Mouse (Mus musculus) liver, postnatal 0 days (tissue): ENCODE measurements around the gene Ikbip. TPM values are rescaled to one million over a fixed set of nuclear protein-coding genes. Genes with fewer than 3 reads are reported as not detected.

Experiments used
- ATAC-seq: fragments of 200-750 bp; cut with Nextera tagmentation; 2 replicates; pipeline ENCODE4 v1.8.0; 2017; ENCODE audit warnings: mild to moderate bottlenecking, moderate library complexity
- DNase-seq: peaks from one replicate; pipeline ENCODE4 v3.0.0-alpha.2; 2016
- H3K27ac ChIP-seq: fragments of 300-500 bp; sonication (generic); 2 replicates; pipeline ENCODE4 v1.5.1; 2014; ENCODE audit warnings: antibody characterized with exemption, moderate library complexity, mild to moderate bottlenecking, low read depth
- H3K27me3 ChIP-seq: fragments of 300-500 bp; sonication (generic); 2 replicates; pipeline ENCODE4 v1.6.1; 2014; ENCODE audit warnings: low read length, control low read depth, mixed read lengths; ENCODE audit not compliant: insufficient read depth
- H3K36me3 ChIP-seq: fragments of 300-500 bp; sonication (generic); replicated peaks from 2 replicates; pipeline ENCODE4 v1.6.1; 2014; ENCODE audit warnings: mild to moderate bottlenecking, control low read depth, low read length, moderate library complexity, mixed read lengths; ENCODE audit not compliant: insufficient read depth
- H3K4me1 ChIP-seq: fragments of 300-500 bp; sonication (generic); 2 replicates; pipeline ENCODE4 v1.6.1; 2014; ENCODE audit warnings: antibody characterized with exemption, mild to moderate bottlenecking, control low read depth; ENCODE audit not compliant: insufficient read depth
- H3K4me2 ChIP-seq: fragments of 300-500 bp; sonication (generic); 2 replicates; pipeline ENCODE4 v1.6.1; 2014; ENCODE audit warnings: low read depth, mild to moderate bottlenecking, low read length, moderate library complexity, mixed read lengths
- H3K4me3 ChIP-seq: fragments of 300-500 bp; sonication (generic); 2 replicates; pipeline ENCODE4 v1.5.1; 2014; ENCODE audit warnings: low read depth, low read length
- H3K9ac ChIP-seq: fragments of 300-500 bp; sonication (generic); replicated peaks from 2 replicates; pipeline ENCODE4 v1.6.1; 2014; ENCODE audit warnings: mild to moderate bottlenecking, moderate library complexity
- H3K9me3 ChIP-seq: fragments of 300-500 bp; sonication (generic); 2 replicates; pipeline ENCODE4 v1.6.1; 2016; ENCODE audit warnings: mild to moderate bottlenecking, control low read depth, low read length, mixed read lengths
- CTCF ChIP-seq: sonication (generic); IDR thresholded peaks from 2 replicates; pipeline ENCODE4 v1.5.1; 2016; ENCODE audit warnings: antibody characterized with exemption, low read depth
- EP300 ChIP-seq: IDR thresholded peaks from 2 replicates; pipeline ENCODE4 v1.6.1; 2016; ENCODE audit warnings: antibody characterized with exemption, low read depth, mild to moderate bottlenecking
- WGBS: fragments of 180-500 bp; shearing (Covaris S2); extraction: QIAGEN DNeasy Blood & Tissue Kit; methylation state at CpG from one replicate; pipeline ENCODE4 v1.1.7; 2014; ENCODE audit not compliant: insufficient replicate concordance; 5-methylcytosine and 5-hydroxymethylcytosine counted together
- polyA plus RNA-seq: library from polyadenylated mRNA; unstranded; fragments of >200 nt; fragmentation: Nextera tagmentation; extraction: Ambion mirVana; gene quantifications from 2 replicates; pipeline ENCODE4 v1.2.1, GENCODE M21; 2015

Ikbip gene
- polyA plus RNA-seq, 1 experiment from 2014 or later: 5.7 TPM

DNA sequence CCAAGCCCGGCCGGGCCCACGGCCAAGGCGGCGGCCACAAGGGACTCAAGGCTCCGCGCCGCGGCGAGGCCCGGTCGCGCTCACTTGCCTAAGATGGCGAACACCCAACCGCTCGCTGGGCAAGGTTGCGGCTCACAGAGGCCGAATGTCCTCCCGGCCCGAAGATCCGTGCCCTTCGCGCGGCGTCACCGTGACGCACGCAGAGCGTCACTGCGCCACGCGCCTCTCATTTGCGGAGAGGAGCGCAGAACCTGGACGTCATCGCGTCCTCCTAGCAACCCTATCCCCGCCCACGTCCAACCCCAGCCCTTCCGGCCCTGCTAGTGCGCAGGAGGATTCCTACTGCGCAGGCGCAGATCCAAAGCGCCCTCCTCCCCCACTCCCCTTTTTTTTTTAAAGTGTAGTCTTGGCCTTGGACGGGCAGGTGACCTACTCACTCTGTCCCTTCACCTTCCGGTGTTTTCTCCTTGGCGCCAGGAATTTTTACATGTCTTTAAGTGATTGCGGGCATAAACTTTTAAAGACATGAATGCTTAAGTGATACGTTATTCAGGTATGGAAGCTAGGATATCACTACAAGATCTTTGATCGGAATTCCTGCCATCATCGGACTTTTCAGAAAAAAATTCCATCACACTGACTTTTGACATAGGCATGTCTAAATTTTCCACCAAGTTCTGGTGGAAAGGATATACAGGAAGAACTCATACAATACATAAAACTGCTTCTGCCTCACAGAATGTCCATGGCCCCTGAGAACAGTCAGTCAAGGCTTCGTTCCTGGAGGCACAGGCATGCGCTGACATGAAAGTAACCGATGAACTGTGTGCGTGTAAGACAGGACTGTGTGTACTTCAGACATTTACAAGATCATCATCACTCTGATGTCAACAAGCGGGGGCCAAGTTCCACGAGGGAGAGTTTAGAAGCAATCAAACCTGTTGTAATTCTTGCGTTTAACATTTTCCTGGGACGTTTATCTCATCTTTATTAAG is 41.4 kb downstream of the Ikbip start, which contains the start of gene Slc25a3:
TSS of gene Slc25a3 (minus strand) at position 232 of the 995 bp plus-strand sequence.
- TF ChIP-seq EP300 (no peak), CTCF (no peak)
- Histone ChIP-seq H3K4me3 (peak within 1 kb of the TSS; percentile 92), H3K4me1 (peaks cover 18% of the 10 kb centered on the region), H3K4me2 (peak within 1 kb of the TSS; percentile 83), H3K27me3 (no peaks in the 10 kb centered on the region), H3K36me3 (peaks cover 27% of the 10 kb centered on the region), H3K27ac (peak within 1 kb of the TSS; percentile 97), H3K9ac (peak within 1 kb of the TSS; percentile 93), H3K9me3 (no peaks in the 10 kb centered on the region)
- 9% methylated on average over 57 of the region's 59 CpGs for WGBS
- peak; percentile 99 for ATAC-seq
- peak; percentile 98 for DNase-seq

DNA sequence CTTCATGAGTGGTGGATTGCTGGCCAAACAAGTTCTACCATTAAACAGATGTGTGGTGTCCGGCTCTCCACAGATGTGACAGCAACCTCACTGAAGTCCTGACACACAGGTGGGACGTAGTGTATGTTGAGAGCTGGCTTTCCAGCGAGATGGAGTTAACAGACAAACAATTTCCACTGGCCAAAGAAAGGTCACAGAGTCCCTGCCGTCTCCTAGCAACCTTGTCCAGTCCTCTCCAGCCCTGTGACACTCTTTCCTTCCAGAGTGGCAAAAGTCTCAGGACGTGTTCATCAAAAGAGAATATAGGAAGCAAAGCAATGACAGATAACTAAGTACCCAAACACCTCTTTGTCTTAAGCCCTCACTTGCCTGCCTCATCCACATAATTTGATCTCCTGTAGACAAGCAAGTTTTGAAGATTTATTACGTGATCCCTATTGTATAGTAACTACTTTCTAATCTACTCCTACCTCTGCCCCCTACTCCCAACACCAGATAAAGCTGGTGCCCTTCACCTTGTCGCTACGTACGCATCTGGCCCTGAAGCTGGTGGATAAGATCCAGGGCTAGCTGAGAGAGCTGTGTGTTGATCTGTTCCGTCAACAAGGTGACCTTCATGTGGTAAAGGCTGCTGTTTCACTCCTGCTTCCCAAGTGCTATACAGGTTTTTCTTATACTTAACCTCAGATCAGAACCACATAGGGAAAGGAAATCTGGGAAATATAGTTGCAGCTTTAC is 44.0 kb downstream of the Ikbip start:
- no peak overlapping the region for H3K9ac ChIP-seq
- no peaks in the 10 kb centered on the region for H3K27me3 ChIP-seq
- no peak overlapping the region for H3K27ac ChIP-seq
- H3K4me2 ChIP-seq: no peak overlapping the region
- no peaks in the 10 kb centered on the region for H3K9me3 ChIP-seq
- TF ChIP-seq EP300 (no peak), CTCF (no peak)
- H3K36me3 ChIP-seq: peaks cover 3% of the 10 kb centered on the region
- ATAC-seq (no peak), DNase-seq (no peak)
- H3K4me1 ChIP-seq: peaks cover 12% of the 10 kb centered on the region; the same call in 1 of the 2 replicates
- no peak overlapping the region for H3K4me3 ChIP-seq
- 62% methylated on average over 10 of the region's 10 CpGs for WGBS

DNA sequence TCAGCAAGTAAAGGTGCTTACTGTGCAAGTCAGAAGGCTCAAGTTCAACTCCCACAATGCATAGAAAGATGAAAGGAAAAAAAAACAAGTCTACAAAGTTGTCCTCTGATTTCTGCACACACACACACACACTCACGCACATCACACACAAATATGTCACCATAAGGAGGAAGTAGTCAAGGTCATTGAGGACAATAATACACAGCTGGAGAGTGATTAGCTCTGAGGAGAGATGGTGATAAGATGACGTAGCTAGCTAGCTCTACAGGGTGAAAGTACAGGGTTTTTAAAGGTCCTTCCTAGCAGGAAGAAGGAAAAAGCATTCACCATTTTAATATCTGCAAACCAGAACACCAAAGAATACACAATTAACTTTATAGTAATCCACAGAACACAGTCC is 44.7 kb downstream of the Ikbip start:
- no peak overlapping the region for H3K4me3 ChIP-seq
- no peak overlapping the region for H3K27ac ChIP-seq
- DNase-seq (no peak), ATAC-seq (no peak)
- TF ChIP-seq EP300 (no peak), CTCF (no peak)
- no peaks in the 10 kb centered on the region for H3K27me3 ChIP-seq
- H3K9me3 ChIP-seq: no peaks in the 10 kb centered on the region
- no peak overlapping the region for H3K4me2 ChIP-seq
- no peaks in the 10 kb centered on the region for H3K36me3 ChIP-seq
- 33% methylated on average over 2 of the region's 2 CpGs for WGBS
- H3K4me1 ChIP-seq: peaks cover 12% of the 10 kb centered on the region; the same call in 1 of the 2 replicates
- no peak overlapping the region for H3K9ac ChIP-seq

DNA sequence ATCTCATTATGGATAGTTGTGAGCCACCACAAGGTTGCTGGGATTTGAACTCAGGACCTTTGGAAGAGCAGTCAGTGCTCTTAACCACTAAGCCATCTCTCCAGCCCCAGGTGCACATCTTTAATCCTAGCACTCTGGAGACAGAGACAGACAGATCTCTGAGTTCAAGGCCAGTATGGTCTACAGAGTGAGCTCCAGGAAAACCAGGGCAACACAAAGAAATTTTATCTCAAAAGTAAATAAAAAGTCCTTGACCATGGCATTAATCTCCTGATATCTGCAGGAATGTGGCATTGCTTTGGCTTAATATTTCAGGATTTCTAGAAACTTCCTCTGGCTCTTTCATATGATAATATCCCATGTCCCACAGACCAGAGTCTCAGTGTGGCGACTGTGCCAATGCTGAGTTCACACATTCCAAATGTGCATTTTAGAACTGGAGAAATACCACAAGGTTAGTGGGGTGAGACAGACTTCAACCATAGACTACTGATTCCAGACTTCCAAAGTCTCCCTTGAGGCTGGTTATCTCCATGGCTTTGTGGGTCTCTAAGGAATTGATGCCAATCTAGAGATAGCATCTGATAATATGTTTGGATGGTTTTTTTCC is 45.9 kb downstream of the Ikbip start:
- no peak for ATAC-seq

DNA sequence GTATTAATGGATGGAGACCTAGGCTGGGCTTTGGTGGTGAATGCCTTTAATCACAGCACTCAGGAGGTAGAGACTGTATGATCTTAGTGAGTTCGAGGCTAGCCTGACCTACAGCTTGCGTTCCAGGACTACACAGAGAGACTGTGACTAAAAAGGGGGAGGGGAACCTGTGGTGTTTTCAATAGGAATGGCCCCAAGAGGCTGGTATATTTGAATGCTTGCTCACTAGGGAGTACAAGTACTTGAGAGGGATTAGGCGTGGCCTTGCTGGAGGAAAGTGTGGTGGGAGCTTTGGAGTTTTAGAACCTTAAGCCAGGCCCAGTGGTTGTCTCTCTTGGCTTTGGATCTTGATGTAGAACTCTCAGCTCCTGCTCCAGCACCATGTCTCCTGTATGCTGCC is 48.1 kb downstream of the Ikbip start:
- ATAC-seq (no peak), DNase-seq (no peak)
- Histone ChIP-seq H3K9ac (no peak overlapping the region), H3K27me3 (no peaks in the 10 kb centered on the region), H3K9me3 (no peaks in the 10 kb centered on the region), H3K4me1 (no peaks in the 10 kb centered on the region), H3K4me2 (no peak overlapping the region), H3K36me3 (no peaks in the 10 kb centered on the region), H3K4me3 (no peak overlapping the region), H3K27ac (no peak overlapping the region)
- 87% methylated on average over 3 of the region's 3 CpGs for WGBS
- no peak for TF ChIP-seq EP300

More for the DNA sequence above, 45.9 kb downstream of the Ikbip start:
- H3K4me3 ChIP-seq: no peak overlapping the region
- H3K9me3 ChIP-seq: no peaks in the 10 kb centered on the region
- peaks cover 6% of the 10 kb centered on the region; the same call in 1 of the 2 replicates for H3K4me1 ChIP-seq
- 61% methylated on average over 1 of the region's 1 CpGs for WGBS
- no peak overlapping the region for H3K9ac ChIP-seq
- no peak overlapping the region for H3K27ac ChIP-seq
- no peaks in the 10 kb centered on the region for H3K36me3 ChIP-seq
- DNase-seq: no peak
- H3K27me3 ChIP-seq: no peaks in the 10 kb centered on the region
- no peak for TF ChIP-seq EP300
- no peak for TF ChIP-seq CTCF
- no peak overlapping the region for H3K4me2 ChIP-seq

DNA sequence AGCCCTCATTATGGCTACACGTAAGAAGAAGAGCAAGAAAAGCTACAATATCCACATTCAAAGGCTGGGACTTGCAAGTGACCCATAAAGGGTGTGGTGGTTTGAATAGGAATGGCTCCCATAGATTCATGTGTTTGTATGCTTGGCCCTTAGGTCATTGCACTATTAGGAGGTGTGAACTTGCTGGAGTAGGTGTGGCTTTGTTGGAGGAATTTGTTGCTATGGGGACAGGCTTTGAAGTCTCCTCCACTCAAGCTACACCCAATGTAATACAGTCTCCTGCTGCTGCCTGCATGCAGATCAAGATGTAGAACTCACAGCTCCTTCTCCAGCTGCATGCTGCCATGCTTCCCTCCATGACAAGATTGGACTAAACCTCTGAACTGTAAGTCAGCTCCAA is 48.8 kb downstream of the Ikbip start:
- Histone ChIP-seq H3K4me1 (no peaks in the 10 kb centered on the region), H3K4me2 (no peak overlapping the region), H3K9me3 (no peaks in the 10 kb centered on the region), H3K4me3 (no peak overlapping the region), H3K27me3 (no peaks in the 10 kb centered on the region), H3K9ac (no peak overlapping the region), H3K36me3 (no peaks in the 10 kb centered on the region), H3K27ac (no peak overlapping the region)
- ATAC-seq (no peak), DNase-seq (no peak)
- TF ChIP-seq EP300: no peak
- TF ChIP-seq CTCF: no peak
- WGBS: 83% methylated on average over 1 of the region's 1 CpGs
